Mouse (Mus musculus) mesoderm, embryonic 11.5 days (tissue): ENCODE data around the gene Ptprg.

Experiments
- DNase-seq: peaks from one replicate; pipeline ENCODE4 v3.0.0-alpha.2; 2012; ENCODE audit warnings: low read depth, low spot score

The Ptprg gene

DNA sequence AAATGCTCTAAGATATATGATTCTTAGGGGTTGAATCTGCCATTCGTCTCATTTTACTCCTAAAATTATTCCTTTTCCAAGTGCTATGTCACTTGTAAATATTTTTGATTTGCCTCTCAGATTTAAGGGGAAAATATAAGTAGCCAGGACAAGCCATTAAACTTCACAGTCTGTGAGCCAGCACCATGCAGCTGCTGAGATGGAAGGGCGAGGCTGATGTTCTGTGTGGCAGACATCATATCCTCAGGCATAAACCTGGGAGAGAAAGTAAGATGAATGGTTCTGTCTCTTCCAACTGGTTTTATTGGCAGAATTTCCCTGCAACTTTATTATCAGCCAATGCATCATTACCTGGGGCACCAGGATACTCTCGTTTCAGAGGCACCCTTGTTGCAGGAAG lies 538.4 kb downstream of the Ptprg start:
- no peak for DNase-seq

DNA sequence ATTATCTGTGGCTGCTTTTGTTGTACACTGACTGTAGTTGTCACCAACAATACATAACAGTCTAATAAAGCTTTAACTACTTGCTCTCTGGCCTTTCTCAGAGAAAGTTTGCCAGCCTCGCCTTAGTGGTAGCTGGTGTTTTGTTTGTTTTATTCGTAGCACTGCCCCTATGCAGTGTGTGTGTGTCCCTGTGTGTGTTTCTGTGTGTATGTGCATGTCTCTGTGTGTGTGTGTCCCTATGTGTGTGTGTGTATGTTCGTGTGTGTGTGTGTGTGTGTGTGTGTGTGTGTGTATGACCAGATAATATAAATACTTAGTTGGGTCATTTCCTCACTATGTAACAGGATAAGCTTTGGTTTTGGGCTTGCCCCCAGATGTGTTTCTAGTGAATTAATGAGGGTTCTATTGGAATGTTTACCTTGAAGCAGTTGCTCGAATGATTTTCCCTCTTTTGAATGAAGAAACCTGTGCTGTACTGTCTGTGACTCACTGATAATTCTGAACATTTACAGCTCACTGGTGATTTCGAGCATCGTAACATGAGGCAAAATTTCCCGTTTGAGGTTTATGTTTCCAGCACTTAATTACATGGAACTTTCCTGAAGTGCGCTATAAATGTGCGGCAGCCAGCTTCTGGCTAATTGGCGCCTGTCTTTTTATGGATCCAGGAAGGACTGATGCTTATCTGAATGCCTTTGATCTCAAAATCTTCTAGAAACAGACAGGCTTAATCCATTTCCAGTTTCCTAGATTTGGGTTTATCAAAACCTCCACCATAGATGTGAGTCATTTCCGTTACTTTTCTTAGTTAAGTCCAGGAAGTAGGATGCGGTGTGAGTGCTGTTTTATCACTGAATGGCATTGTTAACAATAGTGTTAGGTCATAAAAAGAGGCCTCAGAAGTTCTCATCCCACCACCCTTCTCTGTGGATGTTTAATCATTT lies 546.3 kb downstream of the Ptprg start:
- no peak for DNase-seq

DNA sequence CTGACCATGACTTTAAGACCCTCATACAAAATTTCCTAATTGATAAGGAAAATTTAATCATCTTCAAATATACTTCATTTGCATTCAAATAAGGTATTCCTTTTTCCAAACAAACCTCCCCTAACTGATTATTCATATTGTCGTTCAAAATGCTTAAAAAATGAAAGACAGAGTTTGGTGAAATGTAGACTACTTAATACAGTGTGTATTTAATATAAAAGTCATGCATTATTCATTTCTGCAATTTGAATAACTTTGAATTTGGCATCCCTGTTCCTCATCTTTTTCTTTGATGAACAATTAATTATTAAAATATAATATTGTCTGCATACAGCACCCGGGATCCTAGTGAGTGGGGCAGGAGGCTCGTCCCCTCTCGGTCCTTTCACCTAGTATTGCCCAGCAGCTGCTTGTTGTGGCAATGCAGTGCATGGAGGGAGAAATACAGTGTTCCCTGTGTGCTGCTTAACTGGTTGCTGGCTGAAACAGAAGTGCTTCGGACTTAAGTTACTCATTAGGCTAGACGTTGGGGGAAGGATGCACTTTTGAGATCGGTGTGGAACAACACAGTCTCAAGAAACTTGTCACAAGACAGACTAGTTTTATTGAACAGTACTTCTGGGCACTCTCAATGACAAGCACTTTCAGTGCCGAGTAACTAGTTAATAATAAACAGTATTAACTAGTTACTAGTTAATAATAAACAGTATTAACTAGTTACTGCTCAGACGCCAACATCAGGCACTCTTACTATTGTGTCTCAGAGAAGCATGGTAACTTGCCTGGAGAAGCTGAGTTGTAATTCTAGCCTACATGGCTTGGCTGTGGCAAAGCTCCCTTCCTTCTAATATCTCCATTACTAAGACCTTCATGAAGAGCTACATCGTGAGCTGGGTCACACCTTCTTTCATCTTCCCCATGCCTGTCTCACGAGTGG lies 549.3 kb downstream of the Ptprg start:
- no peak for DNase-seq

DNA sequence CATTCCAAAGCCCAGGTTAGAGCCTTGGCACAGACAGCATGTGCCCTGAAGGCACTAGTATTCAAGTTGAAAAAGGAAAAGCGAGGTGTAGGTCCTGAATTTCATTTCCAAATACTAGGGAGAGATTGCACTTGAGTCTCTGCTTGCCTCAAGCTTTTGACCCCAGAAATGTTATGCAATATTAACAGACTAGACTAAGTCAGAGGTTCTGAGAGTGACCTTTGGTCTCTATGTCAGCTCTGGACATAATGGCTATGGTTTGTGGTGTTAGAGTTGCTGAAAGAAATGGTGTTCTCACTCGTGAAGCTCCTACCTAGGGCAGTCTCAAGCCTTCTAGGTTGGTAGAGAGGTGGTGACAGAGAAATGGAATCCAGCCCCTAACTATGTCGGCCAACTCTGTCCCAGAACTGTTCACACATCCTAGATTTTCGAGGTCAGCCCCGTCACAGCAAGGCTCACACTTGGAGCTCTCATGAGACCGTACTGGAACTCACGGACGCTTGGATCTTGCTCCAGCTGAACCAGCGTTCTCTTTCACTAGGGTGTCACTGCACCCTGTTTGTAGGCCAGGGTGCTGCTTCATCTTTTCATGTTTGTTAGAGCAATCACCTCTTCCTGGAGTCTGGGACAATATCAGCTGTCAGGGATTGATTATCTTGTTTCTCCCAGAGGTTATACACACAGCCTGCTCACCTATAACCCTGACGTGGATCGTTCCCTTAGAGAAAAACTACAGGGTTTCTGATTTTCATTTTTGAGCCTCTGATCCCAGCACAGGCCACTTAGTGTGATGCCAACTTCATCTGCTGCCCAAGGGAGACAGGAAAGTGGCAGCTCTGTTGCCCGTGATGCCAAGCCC lies 551.2 kb downstream of the Ptprg start:
- no peak for DNase-seq

DNA sequence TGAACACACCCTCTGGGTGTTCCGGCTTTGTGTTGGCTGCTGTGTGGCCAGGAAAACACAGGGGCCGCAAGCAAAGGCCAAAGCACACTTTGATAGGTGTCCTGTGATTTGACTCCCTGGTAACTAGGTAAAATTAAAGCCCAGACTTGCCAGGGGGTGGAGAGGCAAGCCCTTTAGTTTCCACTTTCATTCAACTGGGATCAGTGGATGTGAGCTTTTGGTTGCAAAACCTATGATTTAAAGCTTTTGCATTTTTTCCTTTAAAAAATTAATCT lies 551.8 kb downstream of the Ptprg start:
- no peak for DNase-seq

DNA sequence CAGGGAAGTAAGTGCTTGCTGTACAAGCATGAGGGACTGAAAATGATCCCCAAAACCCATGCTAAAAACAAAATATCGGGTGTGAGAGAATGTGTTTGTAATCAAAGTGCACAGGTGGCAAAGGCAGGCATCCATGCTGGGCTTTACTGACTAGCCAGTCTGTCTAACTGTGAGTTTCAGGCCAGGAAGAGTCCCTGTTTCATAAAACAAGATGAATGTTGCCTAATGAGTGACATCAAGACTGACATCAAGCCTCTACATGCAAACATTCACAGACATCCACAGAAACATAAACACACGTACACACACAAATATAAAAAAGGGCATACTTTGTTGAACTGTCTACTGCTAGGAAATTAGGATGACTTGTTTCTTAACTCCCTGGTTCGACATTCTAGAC lies 552.3 kb downstream of the Ptprg start:
- DNase-seq, result no peak

DNA sequence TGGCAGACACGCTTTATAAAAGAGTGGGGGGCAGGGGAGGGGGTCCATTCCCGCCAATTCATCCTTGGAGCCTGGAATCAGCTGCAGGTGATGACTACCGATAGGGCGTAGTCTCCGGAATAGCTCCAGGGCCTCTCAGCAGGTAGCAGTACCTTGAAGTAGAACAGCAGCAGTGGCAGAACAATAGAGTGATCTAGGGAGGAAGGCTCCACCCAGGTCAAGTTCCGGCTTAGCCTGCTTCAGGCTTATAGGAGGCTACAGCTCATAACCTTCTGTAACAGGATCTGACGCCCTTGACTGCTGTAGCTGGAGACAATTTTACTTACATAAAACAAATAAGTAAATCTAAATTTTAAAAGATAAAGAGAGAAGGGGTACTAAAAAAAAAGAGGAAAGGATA lies 554.1 kb downstream of the Ptprg start:
- DNase-seq, result no peak

DNA sequence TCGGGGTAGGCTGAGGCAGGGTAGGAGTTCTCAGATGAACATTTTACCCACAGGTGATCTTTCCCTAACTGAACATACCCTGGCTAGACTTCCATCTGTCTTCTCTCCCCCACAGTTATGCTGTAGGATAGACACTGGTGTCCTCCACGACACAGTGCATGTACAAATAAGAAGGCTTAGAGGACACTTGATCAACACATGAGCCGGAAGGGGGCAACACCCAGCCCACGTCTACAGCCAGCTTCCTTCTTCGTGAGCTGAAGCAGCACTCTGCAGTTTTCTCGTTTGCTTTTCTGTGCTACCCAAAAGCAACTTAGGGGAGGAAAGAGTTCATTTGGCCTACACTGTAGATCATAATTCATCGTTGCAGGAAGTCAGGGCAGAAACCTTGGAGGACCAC lies 554.7 kb downstream of the Ptprg start:
- DNase-seq, result no peak

DNA sequence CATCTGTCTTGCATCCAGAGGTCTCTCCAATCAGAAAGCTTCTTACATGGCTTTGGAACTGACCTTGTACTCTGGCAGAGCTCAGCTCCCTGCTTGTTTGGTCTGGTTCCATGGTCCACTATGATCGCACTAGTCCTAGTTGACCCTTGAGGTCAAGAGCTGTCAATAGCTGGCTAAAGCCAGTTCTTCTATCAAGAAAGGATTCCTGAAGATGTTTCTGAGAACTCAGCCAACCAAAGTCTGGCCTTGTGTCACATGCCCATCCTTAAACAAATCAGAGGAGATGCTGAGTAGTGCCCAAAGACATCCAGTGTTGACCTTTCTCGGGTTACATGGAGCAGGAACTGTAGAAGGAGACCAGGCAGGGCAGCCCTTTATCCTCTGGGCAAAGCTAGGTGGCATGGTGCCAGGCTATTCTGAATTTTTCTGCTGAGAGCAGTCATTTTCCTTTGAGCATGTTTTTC lies 559.2 kb downstream of the Ptprg start:
- DNase-seq, result no peak

DNA sequence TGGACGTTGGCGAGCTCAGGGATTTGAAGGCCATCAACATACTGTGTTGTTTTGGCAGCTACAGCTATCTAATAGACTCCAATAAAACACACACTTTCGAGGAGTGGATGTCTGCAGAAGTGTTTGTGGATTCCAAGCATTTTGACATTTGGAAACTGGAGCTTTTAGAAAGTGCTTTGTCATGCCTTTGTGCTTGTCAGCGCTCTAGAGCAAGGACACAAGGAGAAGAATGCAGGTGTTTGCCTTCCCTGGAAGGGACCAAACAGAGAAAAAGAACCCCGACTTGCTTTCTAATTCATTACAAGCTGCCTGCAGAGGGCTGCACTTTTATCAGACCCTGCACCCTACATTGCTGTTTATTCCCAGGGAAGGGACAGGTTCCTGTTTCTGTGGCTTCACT lies 560.0 kb downstream of the Ptprg start:
- DNase-seq, result no peak

DNA sequence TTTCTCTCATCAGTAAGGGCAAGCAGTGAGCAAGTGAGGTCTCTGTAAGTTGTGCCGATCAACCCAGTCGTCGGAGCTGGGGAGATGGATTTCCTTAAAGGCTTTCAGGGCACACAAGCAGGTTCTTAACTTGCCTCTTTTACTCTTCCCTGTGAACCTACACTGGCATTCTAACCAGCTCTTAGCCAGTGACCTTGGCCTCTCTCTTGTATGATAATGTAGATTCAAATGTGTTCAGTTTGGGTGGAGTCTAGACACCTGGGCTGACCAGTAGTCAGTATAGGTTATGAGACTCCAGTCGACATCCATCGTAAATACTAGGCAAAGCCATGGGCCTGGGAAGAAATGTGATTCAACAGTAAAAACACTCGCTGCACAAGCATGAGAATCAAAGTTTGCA lies 560.7 kb downstream of the Ptprg start:
- no peak for DNase-seq

DNA sequence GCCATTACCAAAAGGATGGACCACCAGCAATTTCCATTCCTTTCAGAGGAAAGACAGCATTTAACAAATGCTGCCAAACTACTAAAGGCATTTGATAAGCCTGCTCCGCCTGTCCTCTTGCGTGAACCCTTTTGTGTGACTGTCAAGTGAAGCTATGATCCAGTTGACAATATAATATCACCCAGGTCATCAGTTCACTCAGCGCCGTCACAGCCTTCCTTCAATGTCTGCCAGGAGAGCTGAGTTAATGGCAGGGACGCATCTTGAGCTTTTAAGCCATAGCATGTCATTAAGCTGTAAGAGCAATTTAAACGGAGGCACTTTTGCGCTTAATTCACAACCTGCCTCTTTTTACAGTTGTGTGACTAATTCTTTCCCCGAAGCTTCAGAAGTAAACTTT lies 565.9 kb downstream of the Ptprg start:
- DNase-seq, result no peak

DNA sequence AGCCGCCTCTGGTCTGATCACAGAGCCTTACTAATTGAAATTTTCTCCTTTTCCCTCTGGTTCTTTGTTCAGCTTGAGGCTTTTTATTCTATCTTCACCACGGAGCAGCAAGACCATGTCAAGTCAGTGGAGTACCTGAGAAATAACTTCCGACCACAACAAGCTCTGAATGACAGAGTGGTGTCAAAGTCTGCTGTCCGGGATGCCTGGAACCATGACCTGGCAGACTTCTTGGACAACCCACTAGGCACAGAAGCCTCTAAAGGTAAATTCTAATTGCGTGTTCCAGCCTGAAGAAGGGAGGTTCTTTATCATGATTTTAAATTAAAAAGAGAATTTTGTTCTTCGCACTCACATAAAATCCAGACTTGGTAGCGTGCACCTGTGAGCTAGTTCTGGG lies 568.6 kb downstream of the Ptprg start:
- DNase-seq, result no peak

DNA sequence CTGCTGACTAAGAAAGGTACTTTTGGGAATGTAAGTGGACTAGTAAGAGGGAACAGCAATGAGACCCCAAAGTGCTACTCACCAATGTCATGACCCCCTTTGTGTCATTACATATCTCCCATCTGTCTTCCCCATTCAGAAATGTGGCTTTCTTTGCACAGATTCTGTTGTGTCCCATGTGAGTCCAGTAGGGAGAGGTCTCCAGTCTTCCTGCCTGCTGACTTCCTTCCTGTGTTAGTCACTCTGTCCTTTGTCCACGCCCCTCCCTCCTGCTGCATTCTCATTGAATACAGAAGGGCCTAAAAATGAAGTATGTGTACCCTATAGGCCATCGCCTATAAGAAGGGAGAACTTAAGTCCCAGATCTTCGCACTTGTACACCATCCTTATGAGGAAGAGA lies 571.4 kb downstream of the Ptprg start:
- no peak for DNase-seq

DNA sequence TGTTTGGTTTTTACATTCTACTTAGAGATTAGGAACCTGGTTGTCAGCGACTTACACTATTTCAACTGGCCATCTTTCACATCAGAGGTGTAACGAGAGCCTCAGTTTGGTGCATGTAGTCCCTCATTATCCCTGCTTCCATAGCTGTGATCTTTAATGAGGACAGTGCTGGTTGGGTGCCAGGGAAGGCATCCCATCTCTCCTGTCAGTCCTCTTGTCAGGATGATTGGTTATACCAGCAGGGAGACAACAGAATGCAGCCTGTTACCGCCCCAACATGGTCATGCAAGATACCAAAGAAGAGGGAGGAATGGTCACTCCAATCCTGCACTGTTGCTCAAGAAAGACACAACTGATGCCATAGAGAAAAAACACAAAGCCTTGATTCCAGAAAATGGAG lies 574.6 kb downstream of the Ptprg start:
- no peak for DNase-seq

DNA sequence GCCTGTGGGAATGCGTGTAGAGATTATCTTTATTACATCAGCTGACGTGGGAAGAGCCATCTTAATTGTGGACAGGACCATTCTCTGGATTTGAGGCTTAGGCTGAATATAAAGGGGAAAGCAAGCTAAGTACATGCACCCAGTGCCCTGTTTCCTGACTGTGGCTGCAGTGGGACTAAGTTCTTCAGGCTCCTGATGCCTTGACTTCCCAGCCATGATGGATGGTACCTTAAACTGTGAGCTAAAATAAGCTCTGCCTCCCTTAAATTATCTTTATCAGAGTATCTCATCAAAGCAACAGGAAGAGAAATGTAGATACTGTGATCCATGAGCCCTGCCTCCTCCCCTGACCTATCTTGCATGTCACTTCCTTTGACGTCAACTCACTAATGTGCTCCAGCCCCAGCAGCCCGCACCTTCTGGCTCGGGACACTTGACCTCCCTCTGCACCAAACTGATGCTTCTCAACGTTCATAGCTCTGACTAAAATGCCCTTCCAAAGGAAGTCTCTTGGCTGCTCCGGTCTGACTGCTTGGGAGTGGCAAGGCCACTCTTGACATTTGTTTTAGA lies 578.8 kb downstream of the Ptprg start:
- no peak for DNase-seq

DNA sequence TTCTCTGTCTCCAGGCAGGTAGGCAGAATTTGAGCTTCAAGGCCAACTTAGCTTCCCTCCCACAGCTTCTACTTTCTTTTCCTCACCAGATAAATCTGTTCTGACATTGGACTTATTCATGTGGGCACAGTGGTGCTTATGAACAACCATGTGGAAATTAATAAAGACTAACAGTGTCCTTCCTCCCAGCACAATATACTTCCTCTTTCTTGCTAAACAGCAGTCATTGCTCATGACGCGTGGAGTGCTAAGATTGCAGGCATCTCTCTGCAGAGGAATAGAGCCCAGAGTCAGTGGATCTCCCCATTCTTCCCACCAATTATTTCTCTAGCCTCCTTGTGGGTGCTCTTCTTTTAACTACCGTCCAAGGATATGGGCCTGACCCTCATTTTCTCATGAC lies 579.8 kb downstream of the Ptprg start:
- no peak for DNase-seq

DNA sequence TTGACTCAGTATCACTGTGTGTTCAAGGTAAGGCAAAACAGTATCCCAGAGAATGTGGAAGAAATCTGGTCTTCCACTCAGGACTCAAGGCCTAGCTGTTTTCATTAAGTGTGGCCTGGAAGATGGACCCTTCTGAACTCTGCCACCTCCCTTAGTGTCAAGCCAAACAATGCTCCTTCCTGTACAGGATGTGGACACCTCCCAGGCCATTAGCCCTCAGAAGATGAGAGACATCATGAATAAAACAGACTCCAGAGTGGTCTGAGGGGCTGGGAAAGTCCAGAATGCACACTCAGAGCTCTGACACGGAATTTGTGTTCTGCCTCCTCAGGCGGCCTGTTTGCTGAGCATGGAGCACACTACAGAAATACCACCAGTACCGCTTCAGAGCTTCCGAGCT lies 581.2 kb downstream of the Ptprg start:
- no peak for DNase-seq

DNA sequence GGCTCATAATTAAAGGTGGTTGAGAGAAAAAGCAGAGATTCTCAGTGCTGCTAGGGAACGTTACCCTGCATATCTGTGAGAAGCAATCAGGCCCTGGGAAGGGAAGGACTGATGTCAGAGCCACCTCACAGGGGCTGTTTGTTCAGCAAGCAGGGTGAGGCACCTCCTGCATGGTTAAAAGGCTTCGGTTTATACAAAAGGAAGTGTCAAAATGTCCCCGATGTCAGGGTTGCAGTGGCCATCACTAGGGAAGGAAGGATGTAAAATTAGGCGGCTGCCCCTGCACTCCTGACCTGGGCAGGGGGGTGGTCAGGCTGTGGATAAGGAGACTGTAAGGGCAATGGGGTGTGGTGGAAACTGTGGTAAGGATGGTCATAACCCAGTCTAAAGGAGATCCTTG lies 583.2 kb downstream of the Ptprg start:
- DNase-seq, result no peak

DNA sequence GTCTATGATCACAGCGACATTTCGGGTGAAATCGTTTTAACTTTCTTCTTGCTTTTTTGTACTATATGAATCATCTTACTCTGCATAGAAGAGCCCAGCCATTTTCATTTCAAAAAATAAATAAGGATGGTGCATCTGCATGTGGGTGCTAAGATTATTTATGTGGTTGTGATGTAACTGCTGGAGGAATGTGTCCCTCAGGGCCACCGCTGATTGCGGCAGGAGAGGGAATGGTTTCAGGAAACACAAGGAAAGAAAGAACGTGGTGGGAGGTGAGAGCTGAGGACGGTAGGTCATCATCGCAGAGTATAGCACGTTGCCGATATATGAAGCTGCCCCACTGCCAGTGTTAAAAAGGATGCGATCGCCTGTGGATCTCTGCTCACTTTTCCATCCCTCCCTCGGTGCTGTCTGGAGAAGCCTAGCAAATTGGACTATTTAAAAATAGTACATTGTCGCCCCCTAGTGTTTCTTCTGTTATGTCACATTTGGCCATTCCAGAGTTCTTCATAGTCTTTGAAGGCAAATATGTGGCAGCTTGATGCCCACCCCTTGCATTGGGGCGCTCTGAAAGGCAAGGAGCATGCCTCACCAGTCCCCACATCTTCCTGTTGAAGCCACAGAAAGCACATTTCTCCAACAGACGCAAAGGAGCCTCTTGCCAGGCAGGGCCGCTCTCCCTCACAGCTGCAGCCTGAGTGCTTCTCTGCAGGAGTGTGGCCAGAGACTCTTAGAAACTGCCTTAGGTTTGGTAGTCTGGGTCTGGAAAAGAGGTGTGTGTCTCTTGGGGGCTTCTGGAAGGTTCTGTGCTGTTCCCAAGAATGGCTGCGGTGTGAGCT lies 586.5 kb downstream of the Ptprg start:
- peak; percentile 83 for DNase-seq
